Mouse (Mus musculus) spleen, adult 2 months (tissue): ENCODE measurements around the gene Gm4763. TPM values are rescaled to one million over a fixed set of nuclear protein-coding genes. Genes with fewer than 3 reads are reported as not detected.
"Not testable (repeated sequence)": the region's sequence is repeated elsewhere in the genome, so short reads cannot be mapped to it uniquely, and the experiment has no call there.

ENCODE experiments used
- DNase-seq, 2 experiments: peaks; one replicate each; pipeline versions ENCODE4 v3.0.0 to v3.0.0-alpha.2; 2012 to 2021; ENCODE audit warnings: low spot score in 2 of 2, low read depth in 1 of 2
- H3K27ac ChIP-seq: fragments of 200-500 bp; 2 replicates; pipeline ENCODE4 v1.5.1; 2012; ENCODE audit warnings: low read length, inconsistent platforms; ENCODE audit not compliant: insufficient read depth
- H3K27me3 ChIP-seq: fragments of 200-500 bp; 2 replicates; pipeline ENCODE4 v1.6.1; 2012; ENCODE audit warnings: mild to moderate bottlenecking, moderate library complexity, low read length, inconsistent platforms; ENCODE audit not compliant: control insufficient read depth, insufficient read depth
- H3K36me3 ChIP-seq: fragments of 200-500 bp; 2 replicates; pipeline ENCODE4 v1.6.1; 2012; ENCODE audit warnings: mild to moderate bottlenecking, low read length, inconsistent platforms; ENCODE audit not compliant: control insufficient read depth, insufficient read depth
- H3K4me1 ChIP-seq: fragments of 200-500 bp; 2 replicates; pipeline ENCODE4 v1.6.1; 2011; ENCODE audit warnings: inconsistent platforms; ENCODE audit not compliant: control insufficient read depth, insufficient read depth, insufficient read length
- H3K4me3 ChIP-seq: fragments of 200-500 bp; 2 replicates; pipeline ENCODE4 v1.5.1; 2011; ENCODE audit warnings: mild to moderate bottlenecking, inconsistent platforms; ENCODE audit not compliant: insufficient read depth, insufficient read length; ENCODE audit errors: extremely low read depth
- CTCF ChIP-seq: fragments of 200-500 bp; IDR thresholded peaks from 2 replicates; pipeline ENCODE4 v1.5.1; 2011; ENCODE audit warnings: mild to moderate bottlenecking, inconsistent platforms; ENCODE audit not compliant: insufficient read depth, insufficient read length, insufficient replicate concordance; ENCODE audit errors: extremely low read depth
- POLR2A ChIP-seq: fragments of 200-500 bp; IDR thresholded peaks from 2 replicates; pipeline ENCODE4 v1.6.1; 2011; ENCODE audit warnings: low read depth, low read length, inconsistent platforms
- WGBS: fragments of 180-500 bp; shearing (Covaris S2); methylation state at CpG from one replicate; pipeline ENCODE4 v1.1.7; 2018; 5-methylcytosine and 5-hydroxymethylcytosine counted together
- polyA plus RNA-seq: library from polyadenylated mRNA; depleted of rRNA; stranded (reverse); fragments of >200 nt; gene quantifications from 2 replicates; pipeline ENCODE4 v1.2.3, GENCODE M21; 2012

The Gm4763 gene
- polyA plus RNA-seq, 1 experiment = not detected

DNA sequence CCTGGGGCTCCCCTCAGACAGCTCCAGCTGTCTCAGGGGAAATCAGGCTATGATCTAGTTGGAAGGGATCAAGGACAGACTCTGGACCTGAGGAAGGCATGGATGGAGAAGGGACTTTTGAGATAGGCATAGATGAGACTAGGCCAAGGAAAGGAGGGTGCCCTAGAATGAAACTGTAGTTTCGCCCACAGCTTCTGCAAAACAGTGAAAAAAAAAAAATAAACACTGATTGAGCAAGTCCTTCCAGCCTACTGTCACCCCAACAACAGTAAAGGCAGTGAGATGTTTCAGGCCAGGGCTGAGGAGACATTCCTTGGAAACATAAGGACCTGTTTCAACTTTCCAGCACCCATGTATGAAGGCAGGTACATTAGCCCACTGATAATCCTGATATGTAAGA, 31.8 kb upstream of the Gm4763 start:
- no peak for TF ChIP-seq POLR2A
- no peak for TF ChIP-seq CTCF
- Histone ChIP-seq H3K27ac (no peak overlapping the region), H3K27me3 (no peaks in the 10 kb centered on the region), H3K4me3 (no peak overlapping the region), H3K36me3 (no peaks in the 10 kb centered on the region), H3K4me1 (no peaks in the 10 kb centered on the region)
- WGBS = 63% methylated on average over 1 of the region's 1 CpGs
- DNase-seq = no peak

DNA sequence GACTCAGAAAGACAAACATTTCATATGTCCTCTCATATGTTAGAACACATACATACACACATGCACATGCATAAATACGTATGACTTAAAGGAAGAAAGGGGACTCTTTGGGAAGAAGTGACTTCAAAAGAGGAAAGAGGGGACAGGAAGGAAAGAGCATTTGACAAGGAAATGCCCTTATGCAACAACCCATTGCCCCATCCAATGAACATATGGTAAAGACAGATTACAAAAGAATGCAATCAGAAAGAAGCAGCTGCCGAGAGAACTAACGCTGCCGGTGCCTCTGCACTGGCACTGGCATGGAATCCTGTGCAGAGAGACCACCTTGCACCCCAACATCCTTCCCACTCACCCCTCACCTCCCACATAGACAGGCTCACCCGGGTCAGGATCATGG, 26.8 kb upstream of the Gm4763 start:
- no peak for DNase-seq
- Histone ChIP-seq H3K27me3 (no peaks in the 10 kb centered on the region), H3K36me3 (no peaks in the 10 kb centered on the region), H3K4me1 (no peaks in the 10 kb centered on the region), H3K27ac (no peak overlapping the region), H3K4me3 (no peak overlapping the region)
- no peak for TF ChIP-seq POLR2A
- WGBS = 43% methylated on average over 5 of the region's 5 CpGs

DNA sequence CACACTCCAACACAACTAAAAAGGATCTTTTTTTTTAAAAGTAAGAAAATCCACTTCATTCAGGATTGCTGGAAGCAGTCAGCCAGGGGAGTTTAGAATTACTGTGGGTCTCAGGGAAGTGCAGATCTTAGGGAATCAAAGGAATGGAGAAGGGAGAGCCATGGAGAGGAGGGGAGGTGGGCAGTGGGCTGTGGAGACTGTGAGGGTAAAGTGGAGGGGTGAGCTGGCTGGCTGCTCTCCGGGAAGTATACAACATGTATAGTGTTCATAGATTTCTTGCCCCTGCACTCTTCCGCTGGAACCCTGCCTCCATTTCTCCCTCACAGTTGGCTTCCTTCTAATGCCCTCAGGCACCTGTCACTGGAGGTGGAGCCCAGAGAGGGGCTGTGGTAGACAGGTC, 24.9 kb upstream of the Gm4763 start:
- Histone ChIP-seq H3K36me3 (no peaks in the 10 kb centered on the region), H3K27ac (no peak overlapping the region), H3K27me3 (no peaks in the 10 kb centered on the region), H3K4me3 (no peak overlapping the region), H3K4me1 (no peaks in the 10 kb centered on the region)
- WGBS = 100% methylated on average over 2 of the region's 2 CpGs
- no peak for DNase-seq
- TF ChIP-seq POLR2A = no peak

DNA sequence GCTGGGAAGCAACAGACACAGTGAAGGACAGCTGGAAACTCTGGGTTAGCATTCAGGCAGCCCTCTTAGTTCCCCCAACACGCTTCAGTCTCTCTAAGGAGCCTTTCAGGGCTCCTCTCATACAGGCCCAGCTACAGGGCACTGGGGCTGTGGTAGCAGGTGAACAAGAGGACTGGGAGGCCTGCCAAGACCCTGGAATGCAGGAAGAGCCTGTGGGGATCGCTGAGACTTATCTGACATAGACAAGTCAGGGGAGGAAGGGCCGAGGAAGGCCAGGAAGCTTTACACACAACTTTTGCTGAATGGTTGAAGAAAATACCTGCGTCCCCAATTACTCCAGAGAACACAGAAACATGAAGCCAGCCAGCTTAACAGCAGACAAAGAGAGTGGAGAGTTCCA, 24.0 kb upstream of the Gm4763 start:
- Histone ChIP-seq H3K4me1 (no peaks in the 10 kb centered on the region), H3K4me3 (no peak overlapping the region), H3K36me3 (no peaks in the 10 kb centered on the region), H3K27me3 (no peaks in the 10 kb centered on the region), H3K27ac (no peak overlapping the region)
- no peak for DNase-seq
- TF ChIP-seq CTCF (no peak), POLR2A (no peak)
- WGBS = 57% methylated on average over 4 of the region's 4 CpGs

DNA sequence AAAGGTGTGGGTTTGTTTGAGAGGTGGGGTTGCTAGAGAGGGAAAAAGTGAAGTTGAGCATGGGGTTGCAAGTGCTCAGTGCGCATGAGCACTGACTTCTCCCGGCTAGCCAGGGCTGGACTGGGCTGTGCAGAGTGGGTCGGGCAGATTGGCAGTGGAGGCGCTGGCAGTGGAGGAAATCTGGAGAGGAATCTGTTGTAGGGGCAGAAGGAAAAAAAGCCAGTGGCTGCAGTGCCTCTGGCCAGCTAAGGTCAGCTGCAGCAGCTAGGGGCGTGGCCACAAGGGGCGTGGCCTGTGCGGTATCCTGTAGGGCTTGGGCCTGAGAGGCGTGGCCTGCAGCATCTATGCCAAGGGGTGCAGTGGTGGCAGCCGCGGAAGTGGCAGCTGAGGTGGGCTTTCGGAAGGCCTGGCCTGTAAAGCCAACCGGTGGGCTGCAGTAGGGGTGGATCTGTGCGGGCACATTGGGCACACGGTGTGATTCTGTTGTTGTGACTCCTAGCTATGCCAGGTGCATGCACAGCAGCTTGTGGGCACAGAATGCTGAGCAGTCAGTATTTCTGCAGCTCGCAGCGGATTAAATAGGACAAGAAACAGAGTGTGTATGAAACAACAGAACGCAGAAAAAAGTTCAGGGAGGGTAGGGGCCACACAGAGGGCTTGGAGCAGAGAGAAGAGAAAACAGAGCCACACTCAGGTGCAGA, 9.4 kb upstream of the Gm4763 start:
- DNase-seq = no peak
- Histone ChIP-seq H3K4me1 (no peaks in the 10 kb centered on the region), H3K4me3 (no peak overlapping the region), H3K27ac (no peak overlapping the region), H3K36me3 (no peaks in the 10 kb centered on the region), H3K27me3 (0 out of 2 replicates have a peak, but pooled peaks cover 1% of the 10 kb centered on the region)
- TF ChIP-seq CTCF = no peak
- TF ChIP-seq POLR2A = no peak
- WGBS = 13% methylated on average over 17 of the region's 17 CpGs

DNA sequence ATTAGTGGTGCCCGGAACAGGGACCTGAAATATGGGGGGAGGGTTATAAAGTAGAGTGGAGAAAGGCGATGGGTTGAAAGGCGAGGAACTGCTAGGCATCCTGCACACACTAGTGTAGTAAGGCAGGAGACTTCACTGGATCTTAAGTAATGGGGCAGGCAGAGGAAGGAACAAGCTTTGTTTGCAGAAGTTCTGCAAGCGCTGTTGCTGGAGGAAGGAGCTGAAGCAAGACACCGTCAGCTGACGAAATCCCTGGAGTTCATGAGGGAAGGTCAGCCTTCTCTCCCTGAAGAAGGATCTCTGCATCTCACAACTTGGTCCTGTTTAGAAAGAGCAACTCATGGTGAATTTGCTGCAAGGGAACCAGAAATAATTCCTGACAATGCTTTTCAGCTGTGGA, 11.7 kb downstream of the Gm4763 start:
- Histone ChIP-seq H3K36me3 (no peaks in the 10 kb centered on the region), H3K27ac (no peak overlapping the region), H3K27me3 (no peaks in the 10 kb centered on the region), H3K4me3 (no peak overlapping the region), H3K4me1 (no peaks in the 10 kb centered on the region)
- DNase-seq = no peak
- TF ChIP-seq POLR2A (no peak), CTCF (no peak)
- WGBS = 43% methylated on average over 6 of the region's 6 CpGs

DNA sequence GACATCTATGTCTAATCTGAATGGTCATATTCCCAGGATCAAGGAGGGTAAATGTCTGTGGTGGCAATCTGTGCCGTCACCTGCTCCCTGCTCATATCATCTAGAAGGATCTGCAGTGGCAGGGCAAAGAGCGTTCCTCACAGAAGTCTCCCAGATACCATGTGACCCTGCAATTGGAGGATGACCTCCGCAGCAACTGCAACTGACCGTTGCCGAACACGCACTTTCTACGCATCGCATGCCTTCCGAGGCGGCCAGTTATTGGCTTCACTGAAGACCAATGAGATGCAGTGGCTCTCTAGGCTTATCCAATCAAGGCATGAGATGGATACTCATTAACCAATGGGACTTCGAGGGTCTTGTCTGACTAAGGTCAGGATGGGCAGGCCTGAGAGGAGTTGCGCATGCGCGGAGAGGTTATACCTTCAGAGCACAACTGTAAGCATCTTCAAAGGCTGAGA, 17.8 kb downstream of the Gm4763 start, which contains the start of gene BC049730:
Gene BC049730, plus strand, starts transcription at position 411 of the 461 bp plus-strand sequence.
- 94% methylated on average over 14 of the region's 14 CpGs for WGBS
- H3K27ac ChIP-seq = no peak within 1 kb of the TSS
- TF ChIP-seq POLR2A (no peak), CTCF (no peak)
- DNase-seq = no peak
- no peaks in the 10 kb centered on the region for H3K36me3 ChIP-seq
- H3K4me3 ChIP-seq = no peak within 1 kb of the TSS
- H3K27me3 ChIP-seq = no peaks in the 10 kb centered on the region
- no peaks in the 10 kb centered on the region for H3K4me1 ChIP-seq

DNA sequence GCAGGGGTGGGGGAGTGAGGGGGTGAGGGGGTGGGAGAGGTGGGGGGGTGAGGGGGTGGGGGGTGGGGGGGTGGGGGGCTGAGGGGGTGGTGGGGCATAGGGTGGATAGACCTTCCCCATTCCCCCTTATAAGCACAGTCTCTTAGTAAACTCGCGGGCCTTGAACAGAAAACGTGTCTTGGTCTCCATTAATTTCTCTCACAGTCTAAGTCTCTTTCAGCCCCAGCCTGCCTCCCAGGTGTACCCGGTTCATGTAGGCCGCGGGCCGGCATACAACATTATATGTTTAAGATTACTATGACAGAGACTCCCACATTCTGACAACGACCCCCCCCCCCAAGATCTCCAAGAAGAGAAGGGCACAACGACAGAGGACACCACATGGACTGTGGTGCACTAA, 23.9 kb downstream of the Gm4763 start:
- H3K36me3 ChIP-seq, H3K27me3 ChIP-seq, H3K4me1 ChIP-seq, H3K27ac ChIP-seq, H3K4me3 ChIP-seq, DNase-seq: not testable (repeated sequence)
- WGBS = 72% methylated on average over 9 of the region's 9 CpGs

DNA sequence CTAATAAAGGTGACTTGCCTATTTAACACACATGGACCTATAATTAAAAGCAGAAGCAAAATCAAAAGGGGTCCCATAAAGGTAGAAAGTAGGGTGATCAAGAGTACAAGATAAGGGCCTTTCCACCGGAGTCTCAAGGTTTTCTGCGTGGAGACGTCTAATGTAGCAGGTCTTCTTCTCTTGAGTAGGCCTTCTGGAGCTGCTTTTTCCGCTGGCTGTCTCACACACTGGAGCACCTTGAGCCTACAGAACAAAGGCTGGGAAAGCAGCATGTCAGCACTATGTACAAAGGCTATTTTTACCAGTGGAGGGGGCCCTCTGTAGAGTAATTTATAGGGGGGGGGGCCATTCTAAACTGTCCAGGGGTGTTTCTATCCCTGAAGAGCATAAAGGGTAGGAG, 28.8 kb downstream of the Gm4763 start:
- H3K4me3 ChIP-seq, H3K4me1 ChIP-seq, H3K27me3 ChIP-seq, H3K36me3 ChIP-seq, DNase-seq, H3K27ac ChIP-seq: not testable (repeated sequence)
- WGBS = 93% methylated on average over 4 of the region's 4 CpGs

DNA sequence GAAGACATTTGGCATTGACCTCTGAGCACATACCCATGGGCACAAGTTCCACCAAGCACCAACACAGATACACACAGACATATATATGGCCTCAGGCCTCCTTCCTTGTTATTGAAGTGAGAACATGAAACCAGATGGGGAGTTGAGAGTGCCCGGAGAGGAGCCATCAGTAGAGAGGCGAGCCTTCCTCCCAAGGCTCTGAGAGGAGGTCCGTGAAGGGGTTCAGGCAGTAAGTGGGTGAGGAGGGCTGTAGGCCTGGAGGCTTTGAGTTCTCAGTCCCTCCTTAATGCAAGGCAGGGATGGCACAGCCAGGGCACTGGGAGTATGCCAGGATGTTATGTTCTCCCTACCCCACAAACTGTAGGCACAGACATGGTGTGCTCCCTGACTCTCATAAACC, 34.0 kb downstream of the Gm4763 start:
- not testable (repeated sequence) for H3K4me1 ChIP-seq, DNase-seq, H3K4me3 ChIP-seq, H3K36me3 ChIP-seq, H3K27me3 ChIP-seq, H3K27ac ChIP-seq
- 81% methylated on average over 3 of the region's 3 CpGs for WGBS
